Mouse (Mus musculus): ENCODE data around the gene Jpt2. TPM values are rescaled to one million over a fixed set of nuclear protein-coding genes. Genes with fewer than 3 reads are reported as not detected.
A peak's percentile ranks its signal among the peaks of the same experiment; 100 is the strongest.

Gene Jpt2
- polyA plus RNA-seq, 1 experiment = 8.6 TPM

GRCm38 (mm10) chr17:24888862-24889261 lies 71.6 kb downstream of the Jpt2 start:
- H3K4me3 ChIP-seq (replicated peaks) = peak overlapping the region; percentile 4
- H3K27me3 ChIP-seq (replicated peaks) = no peaks in the 10 kb centered on the region
- H3K4me1 ChIP-seq = peaks cover 67% of the 10 kb centered on the region
- peaks cover 69% of the 10 kb centered on the region for H3K36me3 ChIP-seq (replicated peaks; ENCODE audit: low read length)
- TF ChIP-seq FLI1 (IDR thresholded peaks at IDR 0.05; ENCODE audit: low read length) (no peak), GATA1 (IDR thresholded peaks at IDR 0.05; ENCODE audit: borderline replicate concordance, low read length) (no peak)
- H3K9me3 ChIP-seq = no peaks in the 10 kb centered on the region

Other genes with a start within 250 kb of the Jpt2 start
- gene Rnf151, start 242.6 kb downstream of the Jpt2 start, polyA plus RNA-seq (2012; ENCODE audit: insufficient read depth, low replicate concordance) = 0.74 TPM in 1 of 2 replicates, not detected in the other
- gene Rps2, start 242.6 kb downstream of the Jpt2 start, polyA plus RNA-seq (2012; ENCODE audit: insufficient read depth, low replicate concordance) = 653 and 1,069 TPM in 2 replicates
- gene Ndufb10, start 236.2 kb downstream of the Jpt2 start, polyA plus RNA-seq (2012; ENCODE audit: insufficient read depth, low replicate concordance) = 519 and 729 TPM in 2 replicates
- 0.35 TPM in 1 of 2 replicates, not detected in the other for gene Rpl3l, start 232.9 kb downstream of the Jpt2 start, polyA plus RNA-seq (2012; ENCODE audit: insufficient read depth, low replicate concordance)
- gene Msrb1, start 224.0 kb downstream of the Jpt2 start, polyA plus RNA-seq (2012; ENCODE audit: insufficient read depth, low replicate concordance) = 19.0 and 40.5 TPM in 2 replicates
- gene Hs3st6, start 207.7 kb downstream of the Jpt2 start, polyA plus RNA-seq (2012; ENCODE audit: insufficient read depth, low replicate concordance) = not detected in 2 replicates
- gene Meiob, start 156.4 kb downstream of the Jpt2 start, polyA plus RNA-seq (2012; ENCODE audit: insufficient read depth, low replicate concordance) = not detected in 2 replicates
- 7.5 and 29.1 TPM in 2 replicates for gene Hagh, start 120.5 kb downstream of the Jpt2 start, polyA plus RNA-seq (2012; ENCODE audit: insufficient read depth, low replicate concordance)
- gene Fahd1, start 110.3 kb downstream of the Jpt2 start, polyA plus RNA-seq (2012; ENCODE audit: insufficient read depth, low replicate concordance) = 2.0 and 2.8 TPM in 2 replicates
- 0.25 TPM in 1 of 2 replicates, not detected in the other for gene Igfals, start 94.7 kb downstream of the Jpt2 start, polyA plus RNA-seq (2012; ENCODE audit: insufficient read depth, low replicate concordance)
- 58.9 and 67.0 TPM in 2 replicates for gene Nubp2, start 74.3 kb downstream of the Jpt2 start, polyA plus RNA-seq (2012; ENCODE audit: insufficient read depth, low replicate concordance)
- gene Spsb3, start 74.0 kb downstream of the Jpt2 start, polyA plus RNA-seq (2012; ENCODE audit: insufficient read depth, low replicate concordance) = 18.7 and 57.4 TPM in 2 replicates
- 5.8 and 10.0 TPM in 2 replicates for gene Eme2, start 65.6 kb downstream of the Jpt2 start, polyA plus RNA-seq (2012; ENCODE audit: insufficient read depth, low replicate concordance)
- 75.3 and 168 TPM in 2 replicates for gene Mrps34, start 65.6 kb downstream of the Jpt2 start, polyA plus RNA-seq (2012; ENCODE audit: insufficient read depth, low replicate concordance)
- gene Nme3, start 64.2 kb downstream of the Jpt2 start, polyA plus RNA-seq (2012; ENCODE audit: insufficient read depth, low replicate concordance) = 18.4 TPM in 1 of 2 replicates, not detected in the other
- gene Mapk8ip3, start 23.7 kb downstream of the Jpt2 start, polyA plus RNA-seq (2012; ENCODE audit: insufficient read depth, low replicate concordance) = 20.5 and 36.6 TPM in 2 replicates
- gene Cramp1l, start 55.1 kb upstream of the Jpt2 start, polyA plus RNA-seq (2012; ENCODE audit: insufficient read depth, low replicate concordance) = 4.5 and 5.5 TPM in 2 replicates
- 6.9 and 7.4 TPM in 2 replicates for gene Ift140, start 55.4 kb upstream of the Jpt2 start, polyA plus RNA-seq (2012; ENCODE audit: insufficient read depth, low replicate concordance)
- gene Tmem204, start 122.9 kb upstream of the Jpt2 start, polyA plus RNA-seq (2012; ENCODE audit: insufficient read depth, low replicate concordance) = not detected in 2 replicates
- gene Telo2, start 155.3 kb upstream of the Jpt2 start, polyA plus RNA-seq (2012; ENCODE audit: insufficient read depth, low replicate concordance) = 9.1 and 27.2 TPM in 2 replicates
- 0.12 TPM in 1 of 2 replicates, not detected in the other for gene Ptx4, start 160.1 kb upstream of the Jpt2 start, polyA plus RNA-seq (2012; ENCODE audit: insufficient read depth, low replicate concordance)
- gene Clcn7, start 172.7 kb upstream of the Jpt2 start, polyA plus RNA-seq (2012; ENCODE audit: insufficient read depth, low replicate concordance) = 17.8 and 22.0 TPM in 2 replicates
- not detected in 2 replicates for gene Ccdc154, start 201.8 kb upstream of the Jpt2 start, polyA plus RNA-seq (2012; ENCODE audit: insufficient read depth, low replicate concordance)
- gene Gm38655, start 214.8 kb upstream of the Jpt2 start, polyA plus RNA-seq (2012; ENCODE audit: insufficient read depth, low replicate concordance) = not detected in 2 replicates
- gene BC003965, start 223.9 kb upstream of the Jpt2 start, polyA plus RNA-seq (2012; ENCODE audit: insufficient read depth, low replicate concordance) = 31.5 and 33.2 TPM in 2 replicates
- gene Unkl, start 227.7 kb upstream of the Jpt2 start, polyA plus RNA-seq (2012; ENCODE audit: insufficient read depth, low replicate concordance) = 20.2 and 51.9 TPM in 2 replicates